Mouse (Mus musculus) spleen, adult 2 months (tissue): Measurements from ENCODE around the gene Rhebl1.

Source experiments
- CTCF ChIP-seq: fragments of 200-500 bp; IDR thresholded peaks from 2 replicates; pipeline ENCODE4 v1.5.1; 2011; ENCODE audit warnings: mild to moderate bottlenecking, inconsistent platforms; ENCODE audit not compliant: insufficient read depth, insufficient read length, insufficient replicate concordance; ENCODE audit errors: extremely low read depth
- POLR2A ChIP-seq: fragments of 200-500 bp; IDR thresholded peaks from 2 replicates; pipeline ENCODE4 v1.6.1; 2011; ENCODE audit warnings: low read depth, low read length, inconsistent platforms

DNA sequence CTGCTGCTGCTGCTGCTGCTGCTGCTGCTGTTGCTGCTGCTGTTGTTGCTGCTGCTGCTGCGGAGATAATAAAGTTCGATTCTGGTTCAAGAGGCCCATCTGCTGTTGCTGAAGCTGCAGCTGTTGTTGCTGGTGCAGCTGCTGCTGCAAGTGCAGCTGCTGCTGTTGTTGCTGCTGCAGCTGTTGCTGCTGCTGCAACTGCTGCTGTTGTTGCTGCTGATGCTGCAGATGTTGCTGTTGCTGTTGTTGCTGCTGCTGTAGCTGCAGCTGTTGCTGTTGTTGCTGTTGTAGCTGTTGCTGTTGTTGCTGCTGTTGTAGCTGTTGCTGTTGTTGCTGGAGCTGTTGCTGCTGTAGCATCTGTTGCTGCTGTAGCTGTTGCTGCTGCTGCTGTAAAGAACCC, 49.2 kb downstream of the Rhebl1 start:
- TF ChIP-seq POLR2A (no peak), CTCF (no peak)
